Mouse (Mus musculus) cortical plate, adult 2 months (tissue): ENCODE measurements around the gene Zfp786.
"Not testable (repeated sequence)": the region's sequence is repeated elsewhere in the genome, so short reads cannot be mapped to it uniquely, and the experiment has no call there.

ENCODE experiments used
- CTCF ChIP-seq: fragments of 200-500 bp; IDR thresholded peaks from 2 replicates; pipeline ENCODE4 v1.5.1; 2011; ENCODE audit warnings: mild to moderate bottlenecking, control low read depth, low read length; ENCODE audit not compliant: insufficient read depth; ENCODE audit errors: extremely low read depth
- POLR2A ChIP-seq: fragments of 200-500 bp; IDR thresholded peaks from 2 replicates; pipeline ENCODE4 v1.6.1; 2011; ENCODE audit warnings: mild to moderate bottlenecking, low read length, control low read depth; ENCODE audit not compliant: insufficient read depth; ENCODE audit errors: extremely low read depth

- not testable (repeated sequence) for TF ChIP-seq POLR2A, CTCF
These were observed 27.1 kb upstream of the Zfp786 start for GRCm38 (mm10) chr6:47857729-47858128.
